Mouse (Mus musculus) T-cell, adult 2 months (primary cell): ENCODE data around the gene Nr1h5.

Experiments used
- DNase-seq: peaks from one replicate; pipeline ENCODE4 v3.0.0; 2022; ENCODE audit warnings: low spot score

Gene Nr1h5

DNA sequence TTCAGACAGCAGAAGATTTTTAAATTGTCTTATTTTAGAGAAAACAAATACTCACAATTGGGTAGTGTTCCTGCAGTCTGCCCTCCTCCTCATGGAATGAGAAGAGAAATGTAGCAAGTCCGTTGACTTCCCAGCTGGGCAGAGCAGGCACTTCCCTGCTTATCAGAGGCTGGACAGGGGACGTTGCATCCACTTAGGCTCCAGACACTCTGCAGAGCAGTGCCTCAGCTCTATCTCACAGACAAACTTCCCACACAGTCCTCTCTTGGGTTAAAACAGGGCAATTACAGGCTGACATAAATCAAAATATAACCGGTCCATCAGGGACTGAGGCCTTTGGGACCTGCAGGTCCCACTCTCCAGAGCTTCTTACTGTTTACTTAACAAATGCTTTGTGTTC lies at the start of gene Nr1h5:
Gene Nr1h5, minus strand, starts transcription at position 101 of the 400 bp plus-strand sequence.
- no peak for DNase-seq

DNA sequence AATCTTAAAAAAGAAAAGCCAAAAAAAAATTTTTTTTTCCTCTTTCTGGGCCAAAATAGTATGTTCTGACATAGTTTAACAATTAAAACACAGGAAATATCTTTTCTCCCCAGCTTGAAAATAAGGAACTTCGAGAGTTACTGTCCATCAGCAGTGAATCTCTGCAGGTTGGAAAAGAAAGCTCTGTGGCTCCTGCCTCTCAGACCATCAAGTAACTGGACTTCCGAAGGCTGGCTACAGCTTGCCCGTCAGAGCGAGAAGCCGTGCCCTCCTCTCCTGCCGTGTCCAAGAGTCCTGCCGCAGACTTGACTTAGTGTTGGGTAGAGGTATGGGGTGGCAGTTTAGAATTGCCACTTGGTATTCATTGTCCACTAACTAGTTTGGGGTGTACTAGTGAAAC lies 37.7 kb upstream of the Nr1h5 start:
- DNase-seq = no peak

DNA sequence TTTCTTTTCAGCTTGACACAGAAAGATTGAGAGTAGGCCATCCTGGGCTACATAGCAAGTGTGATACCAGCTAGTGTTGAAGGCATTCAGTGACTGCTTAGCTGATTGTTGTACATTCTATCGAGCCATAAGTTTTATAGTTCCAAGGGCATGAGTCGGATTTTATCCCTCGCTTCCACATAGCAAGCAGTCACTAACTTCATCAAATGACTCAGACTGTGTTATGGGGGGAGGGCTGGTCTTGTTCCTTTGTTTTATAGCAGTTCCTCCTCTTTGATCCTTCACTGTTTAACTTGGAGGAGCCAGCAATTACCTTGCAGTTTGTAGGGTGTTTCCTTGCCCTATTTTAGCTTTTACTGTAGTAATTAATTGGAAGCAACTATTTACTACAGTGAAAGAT lies 33.7 kb upstream of the Nr1h5 start:
- no peak for DNase-seq

DNA sequence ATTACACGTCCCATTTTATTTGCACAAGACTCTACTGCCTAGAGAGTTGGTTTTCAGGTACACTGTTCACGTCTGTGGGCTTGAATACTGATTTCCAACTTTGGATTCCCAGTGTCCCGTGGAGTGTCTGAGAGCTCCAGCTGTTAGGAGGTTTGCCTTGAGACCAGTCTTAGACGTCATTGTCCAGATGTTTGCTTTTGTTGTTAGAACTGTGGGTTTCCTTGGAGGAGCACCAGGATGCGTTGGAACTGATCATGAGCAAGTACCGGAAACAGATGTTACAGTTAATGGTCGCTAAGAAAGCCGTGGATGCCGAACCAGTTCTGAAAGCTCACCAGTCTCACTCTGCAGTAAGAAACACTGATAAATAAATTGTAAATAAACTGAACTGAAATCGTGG lies 33.1 kb upstream of the Nr1h5 start:
- DNase-seq = no peak

DNA sequence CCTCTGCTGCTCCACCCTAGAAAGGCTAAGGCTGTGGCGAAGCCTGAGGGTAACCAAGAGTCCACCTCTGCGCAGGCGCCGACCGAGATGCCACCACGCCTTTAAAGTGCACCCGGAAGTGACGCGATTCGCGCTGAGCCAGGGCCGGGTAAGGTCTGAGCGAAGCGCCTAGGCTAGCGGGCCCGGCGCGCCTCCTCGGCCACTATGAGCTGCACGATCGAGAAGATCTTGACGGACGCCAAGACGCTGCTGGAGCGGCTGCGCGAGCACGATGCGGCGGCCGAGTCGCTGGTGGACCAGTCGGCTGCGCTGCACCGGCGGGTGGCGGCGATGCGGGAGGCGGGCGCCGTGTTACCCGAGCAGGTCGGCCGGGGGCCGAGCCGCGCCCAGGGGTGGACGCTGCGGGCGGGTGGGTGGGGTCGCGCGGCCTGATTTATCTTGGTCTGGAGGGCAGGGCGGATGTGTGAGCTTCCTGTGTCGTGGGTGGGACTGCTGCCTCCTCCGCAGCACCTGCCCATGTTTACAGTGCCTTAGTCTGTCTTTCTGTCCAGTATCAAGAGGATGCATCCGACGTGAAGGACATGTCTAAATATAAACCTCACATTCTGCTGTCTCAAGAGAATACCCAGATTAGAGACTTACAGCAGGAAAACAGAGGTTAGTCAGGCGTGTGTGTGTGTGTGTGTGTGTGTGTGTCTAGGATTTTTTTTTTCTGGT lies 31.8 kb upstream of the Nr1h5 start, which contains the start of gene Sike1:
Gene Sike1, plus strand, starts transcription at position 104 of the 717 bp plus-strand sequence.
- peak; percentile 96 for DNase-seq

DNA sequence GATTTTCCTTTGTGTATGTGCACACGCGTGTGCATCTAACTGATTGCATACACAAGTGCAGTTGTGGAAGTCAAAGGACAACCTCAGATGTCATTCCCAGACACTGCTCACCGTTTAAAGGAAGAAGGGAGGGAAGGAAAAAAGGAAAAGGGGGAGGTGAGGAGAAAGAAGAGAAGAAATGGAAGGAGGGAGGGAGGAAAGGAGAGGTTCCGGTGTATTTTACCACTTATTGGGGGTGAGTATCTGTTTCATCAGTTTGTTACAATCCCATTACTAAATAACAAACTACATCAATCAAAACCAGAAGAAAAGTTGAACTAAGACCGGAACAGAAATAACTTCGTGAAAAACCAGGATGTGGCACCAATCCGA lies 31.3 kb upstream of the Nr1h5 start:
- DNase-seq = no peak

DNA sequence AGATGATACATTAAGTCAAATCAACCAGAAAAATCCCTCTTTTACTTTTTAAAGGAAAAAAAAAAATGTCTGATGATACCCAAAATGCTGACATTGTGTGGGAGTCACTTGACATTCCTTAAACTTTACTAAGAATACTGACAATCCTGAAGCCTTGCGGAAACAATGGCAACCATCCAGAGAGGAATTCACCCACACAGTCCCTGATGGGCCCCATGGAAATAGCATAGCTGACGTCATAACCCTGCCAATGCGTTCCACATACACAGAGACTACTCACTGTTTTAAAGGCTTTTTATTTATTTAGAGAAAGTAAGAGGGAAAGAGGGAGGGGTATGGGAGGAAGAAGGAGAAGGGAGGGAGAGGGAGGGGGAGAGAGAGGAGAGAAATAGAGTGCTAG lies 29.0 kb upstream of the Nr1h5 start:
- no peak for DNase-seq

DNA sequence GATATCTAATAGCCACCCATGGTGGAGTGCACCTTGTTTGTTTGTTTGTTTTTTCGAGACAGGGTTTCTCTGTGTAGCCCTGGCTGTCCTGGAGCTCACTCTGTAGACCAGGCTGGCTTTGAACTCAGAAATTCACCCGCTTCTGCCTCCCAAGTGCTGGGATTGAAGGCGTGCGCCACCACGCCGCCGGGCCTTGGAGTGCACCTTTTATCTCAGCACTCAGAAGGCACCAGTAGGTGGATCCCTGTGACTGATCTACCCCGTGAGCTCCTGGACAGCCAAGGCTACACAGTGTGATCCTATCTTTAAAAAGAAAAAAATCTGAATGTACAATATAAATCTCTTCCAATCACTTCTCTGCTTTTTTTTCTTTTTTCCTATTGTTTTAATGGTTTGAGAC lies 27.1 kb upstream of the Nr1h5 start:
- DNase-seq = no peak

DNA sequence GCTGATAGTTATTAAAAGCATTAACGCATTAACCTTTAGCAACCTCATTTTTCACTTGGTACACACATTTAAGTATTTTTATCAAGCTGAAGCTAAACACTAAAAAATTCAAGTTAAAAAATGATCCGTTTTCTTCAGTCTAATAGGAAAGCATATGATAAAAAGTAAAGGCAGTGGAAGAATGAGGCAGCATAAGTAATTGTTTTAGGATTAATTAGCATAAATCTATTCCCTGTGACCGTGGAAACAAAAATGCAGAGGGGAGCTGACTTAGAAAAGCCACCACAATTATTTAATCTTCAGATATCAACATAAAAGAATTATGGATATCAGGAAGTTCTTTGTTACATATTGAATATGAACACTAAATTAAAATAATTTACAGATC lies 16.4 kb upstream of the Nr1h5 start:
- DNase-seq = no peak

DNA sequence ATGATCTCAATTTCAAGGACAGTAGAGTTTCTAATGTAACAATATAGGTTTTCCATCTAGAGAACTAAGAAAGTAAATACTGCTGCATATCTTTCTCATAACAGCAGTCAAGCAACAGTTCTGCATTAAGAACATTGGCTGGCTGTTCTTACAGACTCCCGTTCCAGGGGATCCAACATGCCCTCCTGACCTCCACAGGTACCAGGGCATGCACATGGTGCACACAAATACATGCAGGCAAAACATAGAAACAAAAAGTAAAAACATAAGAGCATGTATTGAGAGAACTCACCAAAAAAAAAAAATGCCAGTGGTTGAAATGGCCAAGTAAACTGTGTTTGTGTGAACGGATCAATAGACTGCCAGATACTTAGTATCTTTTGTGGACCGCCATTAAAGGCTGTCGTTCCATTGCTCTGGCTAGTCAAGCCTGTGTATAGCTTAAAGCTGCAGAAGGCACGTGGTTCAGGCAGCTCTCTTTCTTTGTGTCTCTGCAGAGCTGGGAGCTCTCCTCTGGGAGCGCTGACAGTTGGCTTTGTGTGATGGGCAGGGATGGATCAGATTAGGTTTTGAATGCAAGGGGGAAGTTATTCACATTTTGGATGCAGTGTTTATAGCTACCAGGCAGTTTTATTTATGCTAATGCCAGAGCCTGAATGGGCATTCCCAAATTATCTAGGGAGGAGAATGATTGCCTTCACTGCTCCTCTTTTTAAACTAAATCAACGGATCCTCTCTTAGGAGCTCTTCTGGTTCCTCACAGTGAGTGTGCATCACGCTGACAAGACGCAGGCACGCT lies 15.8 kb upstream of the Nr1h5 start:
- no peak for DNase-seq

DNA sequence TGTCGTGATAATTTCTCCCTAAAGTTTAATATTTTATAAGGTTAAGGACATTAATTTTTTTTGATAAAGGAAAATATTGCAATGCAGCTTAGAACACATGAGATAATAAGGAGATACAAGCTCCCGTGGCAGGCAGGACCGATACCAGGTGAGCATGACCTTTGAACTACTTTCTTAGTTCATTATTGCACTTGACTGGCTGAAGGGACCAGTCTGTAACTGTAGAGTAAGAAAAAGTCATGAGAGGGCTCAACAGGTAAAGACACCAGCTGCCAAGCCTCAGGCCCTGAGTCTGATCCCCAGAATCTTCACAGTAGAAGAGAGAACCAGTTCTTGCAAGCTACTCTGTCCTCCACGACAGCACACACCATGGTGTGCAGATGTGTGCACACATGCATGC lies 13.0 kb upstream of the Nr1h5 start:
- no peak for DNase-seq

DNA sequence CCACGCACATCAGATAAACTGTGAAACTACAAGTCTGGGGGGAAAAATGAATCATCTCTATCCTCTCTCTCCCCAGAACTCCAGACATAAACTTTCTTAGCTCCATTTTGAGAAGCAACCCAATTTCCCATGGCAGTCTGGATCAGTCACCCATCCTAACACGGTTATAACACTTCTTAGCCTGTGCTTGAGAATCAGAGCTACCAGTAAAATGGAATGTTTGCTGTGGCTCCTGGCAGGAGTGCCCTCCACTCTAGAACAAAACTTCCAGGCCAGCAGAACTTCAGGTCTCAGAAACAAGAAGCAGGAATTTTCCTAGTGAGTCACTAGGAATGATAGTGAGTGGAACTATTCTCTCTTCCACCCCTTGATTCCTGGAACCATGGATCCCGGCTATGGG lies 6.6 kb upstream of the Nr1h5 start:
- no peak for DNase-seq

DNA sequence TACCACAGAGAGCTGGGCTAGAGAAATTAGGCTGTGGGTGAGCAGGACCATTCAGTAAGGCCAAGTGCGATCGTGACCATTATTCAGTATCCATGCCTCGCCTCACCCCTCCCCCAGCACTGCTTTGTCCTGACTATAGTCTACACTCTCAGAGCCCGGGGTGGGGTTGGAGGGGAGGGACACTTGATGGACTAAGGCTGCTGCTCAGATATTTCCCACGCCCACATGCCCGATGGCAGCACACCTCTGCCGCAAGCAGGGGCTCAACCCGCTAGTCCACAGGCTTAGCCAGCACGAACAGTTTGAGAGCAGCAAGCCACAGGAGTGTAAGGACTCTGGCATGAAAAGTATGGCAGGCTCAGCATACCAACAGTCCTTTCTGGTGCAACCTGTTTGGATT lies 6.1 kb upstream of the Nr1h5 start:
- DNase-seq = no peak

DNA sequence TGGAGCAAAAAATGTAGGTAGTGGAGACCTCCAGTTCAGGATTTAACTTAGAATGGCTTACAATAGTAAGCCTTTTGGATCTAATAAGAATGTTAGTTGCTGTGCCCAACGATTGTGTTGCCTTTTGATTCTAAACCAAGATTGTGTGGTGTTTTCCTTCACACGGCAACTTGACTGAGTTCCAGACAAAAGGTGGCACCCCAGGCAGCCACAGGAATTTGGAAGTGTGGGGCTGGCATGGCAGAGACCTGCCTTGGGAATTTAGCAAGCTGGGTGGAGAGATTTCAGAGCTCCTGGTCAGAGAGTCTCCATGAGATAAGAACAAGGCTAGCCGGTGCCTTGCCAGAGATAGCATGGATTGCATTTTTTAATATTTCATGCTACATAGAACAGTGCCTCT lies 8.3 kb downstream of the Nr1h5 start:
- no peak for DNase-seq

DNA sequence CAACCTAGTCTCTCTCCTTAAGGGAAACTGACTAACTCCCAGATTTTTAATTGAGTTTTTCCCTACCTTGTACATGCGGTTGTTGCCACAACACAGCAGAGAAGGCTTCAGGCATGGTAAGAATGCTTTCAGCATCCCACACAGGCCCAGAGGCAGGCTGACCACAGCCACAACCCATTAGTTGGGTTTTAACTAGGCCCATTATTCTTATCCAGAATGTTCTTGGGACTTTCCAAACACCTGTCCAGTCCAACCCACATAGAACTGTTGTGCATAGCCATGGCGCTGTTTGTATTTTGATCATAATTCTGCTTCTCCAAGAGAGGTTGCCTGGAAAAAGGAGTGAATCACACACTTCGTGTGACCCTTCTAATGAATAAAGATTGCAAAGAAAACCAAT lies 8.8 kb downstream of the Nr1h5 start:
- DNase-seq = no peak

DNA sequence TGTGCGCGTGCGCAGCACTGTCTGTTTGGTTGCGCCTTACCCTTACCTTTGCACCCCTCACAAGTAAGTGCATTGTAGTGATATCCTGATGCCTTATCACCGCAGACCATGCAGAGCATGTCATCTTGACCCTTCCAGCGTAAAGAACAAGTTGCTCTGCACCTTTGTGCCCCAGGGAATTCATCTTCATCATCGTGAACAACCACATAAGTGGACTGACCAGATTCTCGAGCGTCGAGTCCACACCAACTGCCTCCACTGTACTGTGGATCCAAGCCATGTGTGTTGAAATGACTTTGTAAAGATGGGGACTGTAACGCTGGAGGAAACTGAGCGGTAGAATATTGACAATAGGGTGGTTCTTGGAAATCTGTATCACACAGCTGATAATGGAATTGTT lies 9.5 kb downstream of the Nr1h5 start:
- DNase-seq = no peak

DNA sequence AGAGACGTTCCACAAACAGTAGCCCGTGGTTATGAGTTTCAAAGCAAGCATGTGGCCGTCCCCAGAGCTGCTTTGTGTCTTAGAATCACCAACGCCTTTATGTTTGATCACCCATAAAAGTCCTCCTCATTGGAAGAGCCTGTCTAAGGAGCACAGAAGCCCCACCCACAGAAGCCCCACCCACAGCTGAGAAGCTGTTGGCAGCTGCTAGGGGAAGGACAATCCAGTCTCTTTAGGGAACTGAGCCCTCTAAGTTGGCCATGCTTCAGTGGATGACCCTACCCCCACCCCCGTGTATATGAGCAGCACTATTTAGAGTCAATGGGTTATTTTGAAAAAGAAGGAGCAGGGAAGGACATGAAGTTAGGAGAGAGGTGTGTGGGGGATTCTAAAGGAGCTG lies 17.1 kb downstream of the Nr1h5 start:
- DNase-seq = no peak

DNA sequence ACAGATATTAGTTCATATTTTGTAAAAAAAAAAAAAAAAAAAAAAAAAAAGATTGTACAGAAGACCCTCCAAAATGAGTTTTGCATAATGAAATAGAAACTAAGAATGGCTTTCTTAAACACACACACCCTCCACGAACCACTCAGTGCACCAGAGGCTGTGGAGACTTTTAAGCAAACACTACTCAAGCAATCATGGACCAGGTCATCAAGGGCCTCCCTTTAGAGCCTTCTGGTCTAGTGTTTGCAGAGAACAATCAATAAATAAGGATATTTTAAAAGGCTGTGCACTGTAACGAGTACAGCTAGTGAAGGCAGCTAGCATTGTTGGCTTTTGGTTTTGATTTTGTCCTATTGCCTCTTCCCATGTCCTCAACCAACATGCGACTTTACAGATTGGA lies 17.6 kb downstream of the Nr1h5 start:
- no peak for DNase-seq

DNA sequence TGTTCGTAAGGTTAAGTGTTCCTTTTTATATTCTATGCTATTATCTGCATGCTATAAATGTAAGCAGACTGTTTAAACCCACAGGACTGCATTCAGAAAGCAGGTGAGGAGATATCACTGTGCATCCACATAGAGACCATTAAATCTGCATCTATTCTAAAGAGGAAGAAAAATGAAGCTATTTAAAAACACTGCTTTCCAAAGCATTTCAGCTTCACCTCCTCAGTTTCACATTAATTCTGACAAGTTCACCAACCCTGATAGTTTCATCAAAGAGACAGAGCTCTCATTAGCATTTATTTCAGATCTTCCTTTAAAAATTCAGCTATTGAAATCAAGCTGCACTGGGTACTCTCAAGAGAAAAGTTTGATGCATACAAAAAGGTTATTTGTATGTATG lies 25.8 kb downstream of the Nr1h5 start:
- DNase-seq = no peak

DNA sequence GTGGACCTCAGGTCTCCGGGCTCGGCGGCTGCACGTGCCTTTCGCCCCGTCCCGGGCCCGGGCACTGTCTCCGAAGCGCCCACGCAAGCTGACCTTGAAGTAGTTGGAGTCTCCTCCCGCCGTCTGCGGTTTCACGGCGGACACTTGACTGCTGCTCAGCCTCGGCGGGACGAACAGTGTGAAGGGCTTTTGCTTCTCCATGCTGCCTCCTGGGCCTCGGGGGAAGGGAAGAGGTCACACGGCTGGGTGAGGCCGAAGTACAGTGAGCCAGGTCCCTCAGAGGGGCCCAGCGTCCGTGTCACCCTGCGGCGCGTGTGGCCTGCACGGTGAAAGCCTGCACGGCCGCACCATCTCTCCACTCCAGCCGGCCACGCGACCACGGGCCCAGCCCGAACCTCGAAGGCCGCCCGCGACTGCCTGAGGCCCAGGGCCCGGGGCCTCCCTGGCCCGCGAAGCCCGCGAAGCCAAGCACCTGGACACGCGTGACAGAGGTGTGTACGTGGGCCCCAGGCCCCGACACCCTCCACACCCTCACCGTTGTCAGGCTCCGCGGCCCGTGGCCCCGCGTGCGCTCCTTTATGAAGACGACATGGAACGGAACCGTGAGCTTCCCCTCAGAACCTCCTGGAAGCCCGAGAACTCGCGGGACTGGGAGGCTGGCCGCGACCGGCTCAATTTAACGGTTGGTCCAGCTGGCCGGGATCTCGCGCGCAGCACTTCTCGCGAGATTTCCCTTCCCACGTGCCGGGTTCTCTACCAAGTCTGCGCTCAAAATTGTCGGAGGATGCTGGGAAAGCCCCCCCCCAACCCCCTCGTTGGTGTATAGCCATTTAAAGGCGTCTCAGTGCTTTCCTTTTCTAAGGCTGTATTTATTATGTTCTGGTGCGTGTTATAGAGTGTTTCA lies 28.2 kb downstream of the Nr1h5 start, which contains the start of gene Sycp1:
Gene Sycp1, minus strand, starts transcription at position 650 of the 904 bp plus-strand sequence.
- DNase-seq = no peak

DNA sequence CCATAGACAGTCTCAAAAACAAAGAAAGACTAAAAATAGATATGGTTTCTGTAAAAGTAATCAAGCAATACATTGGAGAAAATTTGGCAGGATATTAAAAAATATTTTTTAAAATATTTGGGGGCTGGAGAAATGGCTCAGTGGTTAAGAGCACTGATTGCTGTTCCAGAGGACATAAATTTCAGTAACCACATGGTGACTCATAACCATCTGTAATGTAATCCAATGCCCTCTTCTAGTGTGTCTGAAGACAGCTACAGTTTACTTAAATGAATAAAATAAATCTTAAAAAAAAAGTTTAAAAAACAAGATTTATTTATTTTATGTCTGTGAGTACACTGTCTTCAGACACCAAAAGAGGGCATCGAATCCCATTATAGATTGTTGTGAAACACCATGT lies 64.8 kb downstream of the Nr1h5 start:
- no peak for DNase-seq
